Mouse (Mus musculus) cortical plate, adult 2 months (tissue): Measurements from ENCODE around the gene Dusp3.

ENCODE experiments used
- CTCF ChIP-seq: fragments of 200-500 bp; IDR thresholded peaks from 2 replicates; pipeline ENCODE4 v1.5.1; 2011; ENCODE audit warnings: mild to moderate bottlenecking, control low read depth, low read length; ENCODE audit not compliant: insufficient read depth; ENCODE audit errors: extremely low read depth
- POLR2A ChIP-seq: fragments of 200-500 bp; IDR thresholded peaks from 2 replicates; pipeline ENCODE4 v1.6.1; 2011; ENCODE audit warnings: mild to moderate bottlenecking, low read length, control low read depth; ENCODE audit not compliant: insufficient read depth; ENCODE audit errors: extremely low read depth

- no peak for TF ChIP-seq CTCF
- no peak for TF ChIP-seq POLR2A
These were observed 3.4 kb upstream of the Dusp3 start for GRCm38 (mm10) chr11:101990244-101990643.
